Mouse (Mus musculus) hindbrain, embryonic 11.5 days (tissue): ENCODE measurements around the gene Tsen54. TPM values are rescaled to one million over a fixed set of nuclear protein-coding genes. Genes with fewer than 3 reads are reported as not detected.

Experiments used
- ATAC-seq: fragments of 200-750 bp; cut with Nextera tagmentation; 2 replicates; pipeline ENCODE4 v1.8.0; 2017; ENCODE audit warnings: mild to moderate bottlenecking, moderate TSS enrichment, moderate library complexity; ENCODE audit not compliant: low FRiP score
- DNase-seq: peaks from one replicate; pipeline ENCODE4 v3.0.0-alpha.2; 2015; ENCODE audit warnings: low spot score
- H3K27ac ChIP-seq: fragments of 300-500 bp; sonication (generic); 2 replicates; pipeline ENCODE4 v1.5.1; 2014; ENCODE audit warnings: mild to moderate bottlenecking, low read depth, low read length
- H3K27me3 ChIP-seq: fragments of 300-500 bp; sonication (generic); 2 replicates; pipeline ENCODE4 v1.6.1; 2014; ENCODE audit warnings: mild to moderate bottlenecking, low read length, moderate library complexity, mixed read lengths; ENCODE audit not compliant: control insufficient read depth, insufficient read depth
- H3K36me3 ChIP-seq: fragments of 300-500 bp; sonication (generic); 2 replicates; pipeline ENCODE4 v1.6.1; 2014; ENCODE audit warnings: mild to moderate bottlenecking, low read length, moderate library complexity, mixed read lengths; ENCODE audit not compliant: control insufficient read depth, insufficient read depth
- H3K4me1 ChIP-seq: fragments of 300-500 bp; sonication (generic); replicated peaks from 2 replicates; pipeline ENCODE4 v1.6.1; 2014; ENCODE audit warnings: low read length, mixed read lengths; ENCODE audit not compliant: control insufficient read depth, insufficient read depth
- H3K4me2 ChIP-seq: fragments of 300-500 bp; sonication (generic); replicated peaks from 2 replicates; pipeline ENCODE4 v1.6.1; 2014; ENCODE audit warnings: mild to moderate bottlenecking, low read depth, low read length
- H3K4me3 ChIP-seq: fragments of 300-500 bp; sonication (generic); 2 replicates; pipeline ENCODE4 v1.5.1; 2014; ENCODE audit warnings: low read depth, low read length
- H3K9ac ChIP-seq: fragments of 300-500 bp; sonication (generic); 2 replicates; pipeline ENCODE4 v1.6.1; 2014; ENCODE audit warnings: low read depth, low read length
- H3K9me3 ChIP-seq: fragments of 300-500 bp; sonication (generic); 2 replicates; pipeline ENCODE4 v1.6.1; 2016; ENCODE audit warnings: low read length; ENCODE audit not compliant: control insufficient read depth
- WGBS: fragments of 180-500 bp; shearing (Covaris S2); extraction: QIAGEN DNeasy Blood & Tissue Kit; methylation state at CpG from one replicate; pipeline ENCODE4 v1.1.7; 2014; 5-methylcytosine and 5-hydroxymethylcytosine counted together
- polyA plus RNA-seq: library from polyadenylated mRNA; unstranded; fragments of >200 nt; fragmentation: Nextera tagmentation; extraction: Ambion mirVana; gene quantifications from 2 replicates; pipeline ENCODE4 v1.2.1, GENCODE M21; 2014

Gene Tsen54
- polyA plus RNA-seq, 1 experiment from 2014 or later, result 17.9 TPM

DNA sequence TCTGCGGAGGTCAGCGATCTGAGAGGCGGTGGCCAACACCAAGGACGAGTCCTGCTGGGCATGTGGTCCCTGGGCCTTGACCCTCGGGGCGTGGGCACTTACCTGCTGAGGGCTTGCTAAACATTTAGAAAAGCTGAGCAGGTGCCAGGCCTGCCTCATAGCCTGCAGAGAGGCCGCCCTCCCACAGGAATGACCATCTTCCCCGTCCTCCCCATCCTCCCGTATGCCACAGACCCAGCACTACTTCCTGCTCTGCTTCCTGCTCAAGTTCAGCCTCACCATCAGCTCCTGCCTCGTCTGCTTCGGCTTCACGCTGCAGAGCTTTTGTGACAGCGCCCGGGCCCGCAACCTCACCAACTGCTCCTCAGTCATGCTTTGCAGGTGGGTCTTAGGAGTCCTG is 17.6 kb upstream of the Tsen54 start:
- Histone ChIP-seq H3K36me3 (peaks cover 31% of the 10 kb centered on the region), H3K4me1 (no peaks in the 10 kb centered on the region), H3K4me3 (no peak overlapping the region), H3K27ac (no peak overlapping the region), H3K9ac (no peak overlapping the region), H3K27me3 (no peaks in the 10 kb centered on the region), H3K9me3 (no peaks in the 10 kb centered on the region), H3K4me2 (no peak overlapping the region)
- DNase-seq, result no peak
- WGBS, result 81% methylated on average over 15 of the region's 15 CpGs
- ATAC-seq, result no peak

DNA sequence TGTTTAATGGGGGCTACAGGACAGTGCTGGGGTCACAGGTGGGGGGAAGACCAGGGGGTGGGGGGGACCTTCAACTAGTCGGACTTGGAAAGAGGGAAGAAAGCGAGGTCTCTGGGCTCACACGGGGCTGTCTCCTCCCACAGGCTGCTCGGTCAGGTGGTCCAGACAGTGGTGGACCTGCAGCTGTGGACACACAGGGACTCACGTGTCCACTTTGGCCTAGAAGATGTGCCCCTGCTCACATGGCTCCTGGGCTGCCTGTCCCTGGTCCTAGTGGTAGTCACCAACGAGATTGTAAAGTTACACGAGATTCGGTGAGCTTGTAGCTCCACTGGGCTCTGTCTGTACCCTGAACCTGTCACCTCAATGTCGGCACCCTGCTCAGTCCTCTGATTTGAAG is 16.9 kb upstream of the Tsen54 start:
- Histone ChIP-seq H3K4me2 (no peak overlapping the region), H3K36me3 (peaks cover 31% of the 10 kb centered on the region), H3K27ac (no peak overlapping the region), H3K9ac (no peak overlapping the region), H3K4me1 (no peaks in the 10 kb centered on the region), H3K9me3 (no peaks in the 10 kb centered on the region), H3K4me3 (no peak overlapping the region), H3K27me3 (no peaks in the 10 kb centered on the region)
- ATAC-seq, result no peak
- 92% methylated on average over 9 of the region's 9 CpGs for WGBS
- DNase-seq, result no peak

GRCm38 (mm10) chr11:115800981-115801380 is 13.5 kb upstream of the Tsen54 start:
- DNase-seq (no peak), ATAC-seq (no peak)
- WGBS, result 92% methylated on average over 18 of the region's 18 CpGs
- Histone ChIP-seq H3K4me3 (no peak overlapping the region), H3K36me3 (peaks cover 44% of the 10 kb centered on the region), H3K9me3 (no peaks in the 10 kb centered on the region), H3K4me2 (no peak overlapping the region), H3K27ac (no peak overlapping the region), H3K27me3 (no peaks in the 10 kb centered on the region), H3K4me1 (no peaks in the 10 kb centered on the region), H3K9ac (no peak overlapping the region)

DNA sequence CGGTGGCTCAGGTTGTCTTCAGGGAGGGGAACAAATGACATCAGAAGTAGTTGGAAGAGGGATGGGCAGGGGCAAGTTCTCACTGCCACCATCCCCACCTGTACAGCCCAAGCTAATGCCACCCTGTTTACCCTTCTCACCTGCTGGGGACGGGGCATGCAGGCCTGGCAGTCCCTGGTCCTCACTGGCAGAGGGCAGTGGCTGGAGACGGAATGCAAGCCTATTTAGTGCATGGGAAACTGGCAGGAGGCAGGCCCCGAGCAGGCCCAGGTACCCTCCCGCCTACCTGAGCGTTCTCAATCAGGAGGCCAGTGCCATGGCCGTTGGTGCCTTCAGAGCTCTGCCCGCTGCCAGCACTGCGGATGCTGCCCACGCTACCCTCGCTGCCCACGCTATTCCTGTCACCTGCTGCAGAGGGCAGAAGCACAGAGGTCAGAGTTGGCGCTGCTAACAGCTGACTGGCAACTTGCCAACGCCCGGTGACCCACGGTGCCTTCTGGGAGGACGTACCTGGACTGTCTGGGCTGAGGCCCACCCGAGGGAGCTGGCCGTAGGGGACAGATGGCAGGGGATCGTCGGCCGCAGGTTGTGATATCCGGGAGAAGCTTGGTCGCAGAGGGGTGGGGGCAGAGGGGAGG is 11.3 kb upstream of the Tsen54 start:
- H3K4me2 ChIP-seq, result no peak overlapping the region
- H3K27me3 ChIP-seq, result no peaks in the 10 kb centered on the region
- H3K4me1 ChIP-seq, result no peaks in the 10 kb centered on the region
- H3K36me3 ChIP-seq, result peaks cover 45% of the 10 kb centered on the region
- H3K9me3 ChIP-seq, result no peaks in the 10 kb centered on the region
- no peak overlapping the region for H3K27ac ChIP-seq
- H3K9ac ChIP-seq, result no peak overlapping the region
- DNase-seq (no peak), ATAC-seq (no peak)
- WGBS, result 95% methylated on average over 24 of the region's 24 CpGs
- H3K4me3 ChIP-seq, result no peak overlapping the region

DNA sequence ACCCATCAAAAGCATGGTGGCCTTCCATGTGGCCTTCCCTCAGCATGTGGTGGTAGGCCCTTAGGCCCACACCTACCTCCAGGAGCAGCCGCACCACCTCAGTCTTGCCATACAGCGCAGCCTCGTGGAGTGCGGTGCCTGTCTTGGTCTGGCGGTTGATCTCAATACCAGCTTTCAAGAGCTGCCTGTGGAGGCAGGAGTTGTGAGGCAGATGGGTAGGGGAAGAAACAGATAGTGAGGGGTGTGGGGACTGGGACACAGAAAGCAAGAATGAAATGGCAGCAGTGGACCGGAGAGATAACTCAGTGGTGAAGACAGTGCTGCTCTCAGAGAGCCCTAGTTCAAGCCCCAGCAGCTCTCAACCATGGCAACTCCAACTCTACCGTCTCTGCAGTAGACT is 9.5 kb upstream of the Tsen54 start:
- ATAC-seq, result no peak

DNA sequence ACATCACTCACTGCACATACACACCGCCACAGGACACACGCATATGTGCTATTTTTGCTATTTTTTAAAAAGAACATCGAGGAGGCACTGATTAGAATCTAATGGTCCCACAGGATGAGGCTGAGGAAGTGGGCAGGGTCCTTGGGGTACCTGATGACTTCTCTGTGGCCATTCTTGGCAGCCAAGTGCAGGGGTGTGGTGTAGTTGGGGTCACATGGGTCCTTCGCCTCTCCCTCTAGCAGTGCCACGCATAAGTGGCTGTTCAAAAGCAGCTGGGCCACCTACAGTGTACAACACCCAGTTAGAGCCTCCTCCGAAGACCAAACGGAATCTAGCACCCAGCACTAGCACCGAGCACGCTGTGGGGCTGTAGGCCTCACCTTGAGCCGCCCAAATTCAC is 8.4 kb upstream of the Tsen54 start:
- Histone ChIP-seq H3K4me1 (peaks cover 7% of the 10 kb centered on the region), H3K27me3 (no peaks in the 10 kb centered on the region), H3K4me2 (no peak overlapping the region), H3K9ac (no peak overlapping the region), H3K36me3 (peaks cover 35% of the 10 kb centered on the region), H3K4me3 (no peak overlapping the region), H3K9me3 (no peaks in the 10 kb centered on the region), H3K27ac (no peak overlapping the region)
- WGBS, result 94% methylated on average over 10 of the region's 10 CpGs
- ATAC-seq, result no peak
- DNase-seq, result no peak

More for the DNA sequence above, 9.5 kb upstream of the Tsen54 start:
- H3K4me3 ChIP-seq, result no peak overlapping the region
- 96% methylated on average over 7 of the region's 7 CpGs for WGBS
- no peak for DNase-seq
- H3K27ac ChIP-seq, result no peak overlapping the region
- no peak overlapping the region for H3K9ac ChIP-seq
- peaks cover 40% of the 10 kb centered on the region for H3K36me3 ChIP-seq
- no peaks in the 10 kb centered on the region for H3K9me3 ChIP-seq
- no peak overlapping the region for H3K4me2 ChIP-seq
- H3K4me1 ChIP-seq, result peaks cover 2% of the 10 kb centered on the region; the same call in 1 of the 2 replicates
- H3K27me3 ChIP-seq, result no peaks in the 10 kb centered on the region

- DNase-seq, result no peak
- peaks cover 26% of the 10 kb centered on the region for H3K36me3 ChIP-seq
- H3K27ac ChIP-seq, result 0 out of 2 replicates have a peak overlapping the region, but pooled peaks have one; percentile 30
- H3K9me3 ChIP-seq, result no peaks in the 10 kb centered on the region
- H3K4me1 ChIP-seq, result peaks cover 10% of the 10 kb centered on the region
- H3K27me3 ChIP-seq, result no peaks in the 10 kb centered on the region
- peak overlapping the region; percentile 5; the same call in 1 of the 2 replicates for H3K4me2 ChIP-seq
- WGBS, result 72% methylated on average over 6 of the region's 6 CpGs
- H3K4me3 ChIP-seq, result no peak overlapping the region
- no peak overlapping the region for H3K9ac ChIP-seq
- ATAC-seq, result 0 out of 2 replicates have a peak, but pooled peaks have one; percentile 7
Measured at GRCm38 (mm10) chr11:115807306-115807705, 7.2 kb upstream of the Tsen54 start.

DNA sequence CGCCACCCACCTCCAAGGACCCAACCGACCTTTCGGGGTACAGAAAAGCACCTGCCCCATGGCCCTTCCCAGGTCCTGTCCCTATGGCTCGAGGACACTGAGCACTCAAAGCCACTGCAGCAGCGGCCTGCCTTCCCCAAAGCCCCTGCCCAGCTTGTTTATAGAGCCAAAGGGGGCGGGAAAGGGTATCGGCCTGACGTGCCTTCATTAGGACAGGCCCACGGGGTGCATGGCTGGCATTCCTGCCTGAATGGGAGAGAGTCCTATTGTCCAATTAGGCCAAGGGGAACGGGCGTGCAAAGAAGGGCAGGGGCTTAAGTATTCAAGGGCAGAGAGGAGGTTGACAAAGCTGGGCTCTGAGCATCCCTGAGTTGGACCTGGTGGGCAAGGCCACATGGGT is 6.6 kb upstream of the Tsen54 start:
- H3K27me3 ChIP-seq, result no peaks in the 10 kb centered on the region
- H3K9me3 ChIP-seq, result no peaks in the 10 kb centered on the region
- peaks cover 22% of the 10 kb centered on the region for H3K36me3 ChIP-seq
- peaks cover 10% of the 10 kb centered on the region for H3K4me1 ChIP-seq
- no peak for DNase-seq
- no peak overlapping the region for H3K4me2 ChIP-seq
- H3K27ac ChIP-seq, result 0 out of 2 replicates have a peak overlapping the region, but pooled peaks have one; percentile 30
- WGBS, result 63% methylated on average over 11 of the region's 11 CpGs
- no peak for ATAC-seq
- H3K4me3 ChIP-seq, result no peak overlapping the region
- no peak overlapping the region for H3K9ac ChIP-seq

GRCm38 (mm10) chr11:115808696-115809310 is 5.7 kb upstream of the Tsen54 start:
- ATAC-seq (no peak), DNase-seq (no peak)
- Histone ChIP-seq H3K9me3 (no peaks in the 10 kb centered on the region), H3K4me1 (peaks cover 10% of the 10 kb centered on the region), H3K4me3 (no peak overlapping the region), H3K4me2 (no peak overlapping the region), H3K27me3 (no peaks in the 10 kb centered on the region), H3K27ac (peak overlapping the region; percentile 2; the same call in 1 of the 2 replicates), H3K9ac (0 out of 2 replicates have a peak overlapping the region, but pooled peaks have one; percentile 1), H3K36me3 (peaks cover 15% of the 10 kb centered on the region)
- 62% methylated on average over 10 of the region's 10 CpGs for WGBS
